Mouse (Mus musculus) heart, embryonic 12.5 days (tissue): ENCODE results near the gene Tamm41. TPM values are rescaled to one million over a fixed set of nuclear protein-coding genes. Genes with fewer than 3 reads are reported as not detected.

Experiments
- ATAC-seq: fragments of 200-750 bp; cut with Nextera tagmentation; 2 replicates; pipeline ENCODE4 v1.8.0; 2017; ENCODE audit warnings: moderate TSS enrichment, moderate library complexity; ENCODE audit not compliant: insufficient number of reproducible peaks, low FRiP score
- H3K27ac ChIP-seq: fragments of 300-500 bp; sonication (generic); 2 replicates; pipeline ENCODE4 v1.5.1; 2016; ENCODE audit warnings: mild to moderate bottlenecking, moderate library complexity; ENCODE audit not compliant: poor library complexity, severe bottlenecking
- H3K27me3 ChIP-seq: fragments of 300-500 bp; sonication (generic); replicated peaks from 2 replicates; pipeline ENCODE4 v1.6.1; 2016; ENCODE audit warnings: mild to moderate bottlenecking, moderate library complexity
- H3K36me3 ChIP-seq: fragments of 300-500 bp; sonication (generic); 2 replicates; pipeline ENCODE4 v1.6.1; 2016; ENCODE audit warnings: mild to moderate bottlenecking, moderate library complexity
- H3K4me1 ChIP-seq: fragments of 300-500 bp; sonication (generic); replicated peaks from 2 replicates; pipeline ENCODE4 v1.6.1; 2016; ENCODE audit warnings: mild to moderate bottlenecking
- H3K4me2 ChIP-seq: fragments of 300-500 bp; sonication (generic); 2 replicates; pipeline ENCODE4 v1.6.1; 2016; ENCODE audit warnings: mild to moderate bottlenecking, moderate library complexity
- H3K4me3 ChIP-seq: fragments of 300-500 bp; sonication (generic); 2 replicates; pipeline ENCODE4 v1.5.1; 2016; ENCODE audit warnings: mild to moderate bottlenecking
- H3K9ac ChIP-seq: fragments of 300-500 bp; sonication (generic); 2 replicates; pipeline ENCODE4 v1.6.1; 2016; ENCODE audit warnings: mild to moderate bottlenecking, moderate library complexity
- H3K9me3 ChIP-seq: fragments of 300-500 bp; sonication (generic); replicated peaks from 2 replicates; pipeline ENCODE4 v1.6.1; 2016; ENCODE audit warnings: mild to moderate bottlenecking, moderate library complexity
- WGBS: fragments of 180-500 bp; shearing (Covaris S2); methylation state at CpG from one replicate; pipeline ENCODE4 v1.1.7; 2016; 5-methylcytosine and 5-hydroxymethylcytosine counted together
- polyA plus RNA-seq: library from polyadenylated mRNA; unstranded; fragments of >200 nt; fragmentation: Nextera tagmentation; extraction: Ambion mirVana; gene quantifications from 2 replicates; pipeline ENCODE4 v1.2.1, GENCODE M21; 2016

The Tamm41 gene
- polyA plus RNA-seq, 1 experiment from 2014 or later, result 37.7 TPM

DNA sequence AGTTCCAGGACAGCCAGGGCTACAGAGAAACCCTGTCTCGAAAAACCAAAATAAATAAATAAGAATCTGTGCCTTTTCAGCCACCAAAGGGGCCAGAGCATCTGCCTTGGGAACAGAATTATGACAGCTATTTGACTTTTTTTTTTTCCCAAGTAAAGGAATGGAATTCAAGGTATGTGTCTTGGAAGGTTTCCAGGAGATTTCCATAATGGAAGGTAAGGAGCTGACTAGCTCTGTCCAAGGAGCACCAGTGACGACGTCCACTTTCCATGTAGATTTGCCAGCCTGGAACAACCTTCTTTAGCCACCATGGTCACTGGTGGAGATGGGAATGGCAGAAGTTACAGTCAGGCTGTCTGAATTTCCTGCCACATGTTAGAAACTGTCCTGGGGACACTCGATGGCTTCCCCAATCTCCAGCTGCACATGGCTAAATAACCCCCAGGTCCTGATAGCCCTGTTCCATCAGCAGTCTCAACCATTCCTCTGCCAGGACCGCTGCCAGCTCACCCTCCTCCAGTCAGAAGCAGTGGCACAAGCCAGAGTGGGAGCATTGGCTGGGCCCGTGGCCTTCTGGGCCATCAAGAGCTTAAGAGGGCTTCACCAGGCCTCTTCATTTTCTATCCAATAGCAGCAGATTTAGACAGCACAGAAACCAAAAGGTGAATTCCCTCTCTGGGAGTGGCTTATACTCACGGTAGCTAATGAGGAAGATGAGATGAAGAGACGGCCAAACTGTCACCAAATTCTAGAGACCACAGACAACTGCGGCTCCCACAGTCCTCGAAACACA, 76.2 kb downstream of the Tamm41 start:
- no peak for ATAC-seq
- Histone ChIP-seq H3K4me2 (no peak overlapping the region), H3K9ac (no peak overlapping the region), H3K27me3 (peaks cover 10% of the 10 kb centered on the region; the same call in 1 of the 2 replicates), H3K27ac (no peak overlapping the region), H3K9me3 (no peaks in the 10 kb centered on the region), H3K4me1 (0 out of 2 replicates have a peak, but pooled peaks cover 5% of the 10 kb centered on the region), H3K36me3 (no peaks in the 10 kb centered on the region), H3K4me3 (no peak overlapping the region)
- WGBS, result 66% methylated on average over 10 of the region's 10 CpGs

DNA sequence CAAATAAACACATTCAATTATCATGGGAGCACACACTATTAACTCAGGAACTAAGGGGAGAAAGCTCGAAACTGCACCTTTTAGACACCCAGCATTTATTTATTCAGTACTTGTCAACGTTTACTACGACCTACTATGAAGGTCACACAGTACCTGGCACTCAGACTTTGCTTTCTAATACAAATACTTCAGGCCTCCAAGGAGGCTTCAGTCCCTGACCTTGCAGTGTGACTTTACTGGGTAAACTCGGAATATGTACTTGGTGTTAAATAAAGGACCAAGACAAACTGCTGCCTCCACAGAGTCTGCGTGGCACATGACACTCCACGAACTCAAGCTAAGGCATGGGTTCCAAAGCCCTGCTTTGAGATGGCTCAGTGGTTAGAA, 78.7 kb downstream of the Tamm41 start:
- no peak for ATAC-seq
- H3K9ac ChIP-seq, result no peak overlapping the region
- H3K27me3 ChIP-seq, result no peaks in the 10 kb centered on the region
- no peak overlapping the region for H3K4me3 ChIP-seq
- 77% methylated on average over 6 of the region's 6 CpGs for WGBS
- no peaks in the 10 kb centered on the region for H3K9me3 ChIP-seq
- no peak overlapping the region for H3K27ac ChIP-seq
- no peak overlapping the region for H3K4me2 ChIP-seq
- no peaks in the 10 kb centered on the region for H3K36me3 ChIP-seq
- H3K4me1 ChIP-seq, result 0 out of 2 replicates have a peak, but pooled peaks cover 5% of the 10 kb centered on the region

DNA sequence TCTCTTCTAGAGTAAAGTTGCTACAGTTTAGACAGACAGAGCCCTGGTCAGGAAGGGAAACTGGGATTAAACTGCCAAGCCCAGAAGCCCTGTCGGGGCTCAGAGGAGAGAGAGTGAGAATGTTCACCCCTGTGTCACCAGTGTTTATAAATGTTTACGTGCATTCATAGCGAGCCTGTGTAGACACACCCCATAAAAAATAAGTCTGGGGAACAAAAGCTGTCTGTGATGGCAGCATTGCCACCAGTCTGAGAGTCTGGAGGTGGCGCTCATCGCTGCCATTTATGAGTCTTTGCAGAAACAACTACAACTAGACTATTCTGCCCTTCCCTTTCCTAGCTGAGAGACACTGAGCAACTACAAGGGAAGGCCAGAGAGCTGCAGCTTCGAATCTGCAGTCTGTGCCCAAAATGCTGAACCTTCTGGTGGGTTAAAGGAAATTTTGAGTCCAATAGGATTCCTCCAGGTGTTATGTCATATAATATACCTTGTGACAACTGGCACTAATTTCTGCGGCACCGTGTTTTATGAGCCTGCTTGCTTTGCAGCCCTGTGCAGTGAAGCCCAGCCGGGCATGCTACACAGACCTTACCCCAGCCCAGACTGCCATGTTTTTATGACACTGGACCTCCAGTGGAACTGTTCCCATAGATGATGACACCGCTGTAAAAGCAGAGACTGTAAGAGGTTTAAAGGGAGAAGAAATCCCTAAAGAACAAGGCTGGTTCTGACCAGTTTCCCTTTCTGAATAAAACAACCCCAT, 79.2 kb downstream of the Tamm41 start:
- Histone ChIP-seq H3K4me1 (0 out of 2 replicates have a peak, but pooled peaks cover 5% of the 10 kb centered on the region), H3K27me3 (no peaks in the 10 kb centered on the region), H3K9me3 (no peaks in the 10 kb centered on the region), H3K27ac (no peak overlapping the region), H3K4me3 (no peak overlapping the region), H3K9ac (no peak overlapping the region), H3K4me2 (no peak overlapping the region), H3K36me3 (no peaks in the 10 kb centered on the region)
- WGBS, result 78% methylated on average over 10 of the region's 10 CpGs
- ATAC-seq, result no peak

DNA sequence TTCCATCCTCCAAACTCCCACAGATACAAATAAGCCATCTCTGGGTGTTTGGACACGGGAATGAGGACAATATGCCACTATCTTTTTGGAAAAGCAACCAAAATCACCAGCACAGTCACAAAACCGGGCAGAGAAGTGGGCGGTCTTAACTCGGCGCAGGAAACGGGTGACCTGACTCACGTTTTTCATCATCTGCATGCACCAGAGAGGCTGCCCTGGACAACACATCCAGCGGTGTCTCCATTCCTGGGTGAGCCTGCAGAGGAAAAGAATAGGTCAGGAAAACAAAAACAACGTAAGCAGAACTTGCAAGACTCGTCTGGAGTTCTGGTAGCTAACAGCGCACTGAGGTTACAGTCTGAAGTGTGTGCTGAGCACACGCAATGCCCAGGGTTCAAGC, 79.9 kb downstream of the Tamm41 start:
- no peak overlapping the region for H3K4me2 ChIP-seq
- 72% methylated on average over 12 of the region's 12 CpGs for WGBS
- 0 out of 2 replicates have a peak, but pooled peaks cover 5% of the 10 kb centered on the region for H3K4me1 ChIP-seq
- no peak for ATAC-seq
- H3K9ac ChIP-seq, result no peak overlapping the region
- no peak overlapping the region for H3K27ac ChIP-seq
- H3K4me3 ChIP-seq, result no peak overlapping the region
- H3K36me3 ChIP-seq, result no peaks in the 10 kb centered on the region
- H3K27me3 ChIP-seq, result no peaks in the 10 kb centered on the region
- H3K9me3 ChIP-seq, result no peaks in the 10 kb centered on the region

DNA sequence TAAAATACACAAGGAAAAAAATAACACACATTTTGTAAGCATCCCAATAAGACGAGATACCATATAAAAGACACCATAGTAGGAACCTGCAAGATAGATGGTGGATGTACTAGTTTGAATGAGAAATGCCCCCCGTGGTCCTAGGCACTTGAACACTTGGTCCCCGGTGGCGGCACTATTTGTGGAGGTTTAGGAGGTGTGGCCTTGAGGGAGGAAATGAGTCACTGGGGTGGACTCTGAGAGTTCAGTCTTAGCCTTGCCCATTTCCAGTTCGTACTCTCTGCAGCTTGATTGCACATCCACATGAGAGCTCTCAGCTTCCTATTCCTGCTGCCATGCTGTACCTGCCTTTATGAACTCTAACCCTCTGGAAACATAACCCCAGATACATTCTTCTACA, 83.2 kb downstream of the Tamm41 start:
- no peak overlapping the region for H3K9ac ChIP-seq
- H3K9me3 ChIP-seq, result no peaks in the 10 kb centered on the region
- no peak overlapping the region for H3K27ac ChIP-seq
- H3K27me3 ChIP-seq, result no peaks in the 10 kb centered on the region; the same call in 1 of the 2 replicates
- H3K4me1 ChIP-seq, result no peaks in the 10 kb centered on the region
- H3K4me2 ChIP-seq, result no peak overlapping the region
- no peak for ATAC-seq
- H3K4me3 ChIP-seq, result no peak overlapping the region
- WGBS, result 77% methylated on average over 5 of the region's 5 CpGs
- H3K36me3 ChIP-seq, result no peaks in the 10 kb centered on the region

Other genes starting within 250 kb of the Tamm41 start
- 74.3 and 76.4 TPM in 2 replicates for gene Vgll4, start 67.9 kb downstream of the Tamm41 start, polyA plus RNA-seq
- 0.99 and 1.4 TPM in 2 replicates for gene Syn2, start 97.0 kb upstream of the Tamm41 start, polyA plus RNA-seq
- gene Gm17482, start 189.5 kb upstream of the Tamm41 start, polyA plus RNA-seq, result not detected in 2 replicates
- gene Timp4, start 214.3 kb upstream of the Tamm41 start, polyA plus RNA-seq, result 0.18 TPM in 1 of 2 replicates, not detected in the other